Mouse (Mus musculus): ENCODE data around the gene Acbd4.

Gene Acbd4

GRCm38 (mm10) chr11:103141101-103141943 is 39.8 kb downstream of the Acbd4 start:
- DNase-seq (ENCODE audit: extremely low spot score, low spot score) = no peak

GRCm38 (mm10) chr11:103141944-103142255 is 40.4 kb downstream of the Acbd4 start:
- no peak for DNase-seq (ENCODE audit: extremely low spot score, low spot score)

- no peak for DNase-seq (ENCODE audit: extremely low spot score, low spot score)
Measured at GRCm38 (mm10) chr11:103142441-103143182, 41.1 kb downstream of the Acbd4 start.

- DNase-seq (ENCODE audit: extremely low spot score, low spot score) = no peak
Measured at GRCm38 (mm10) chr11:103144309-103145285, 43.1 kb downstream of the Acbd4 start.

- no peak for DNase-seq (ENCODE audit: extremely low spot score, low spot score)
Measured at GRCm38 (mm10) chr11:103146386-103146785, 44.9 kb downstream of the Acbd4 start.

- no peak for DNase-seq (ENCODE audit: extremely low spot score, low spot score)
Measured at GRCm38 (mm10) chr11:103147766-103148165, 46.3 kb downstream of the Acbd4 start.

GRCm38 (mm10) chr11:103149771-103150170 is 48.3 kb downstream of the Acbd4 start:
- DNase-seq (ENCODE audit: extremely low spot score, low spot score) = no peak

- DNase-seq (ENCODE audit: extremely low spot score, low spot score) = peak; percentile 99
Measured at GRCm38 (mm10) chr11:103158621-103159478, 57.4 kb downstream of the Acbd4 start.

- no peak for DNase-seq (ENCODE audit: extremely low spot score, low spot score)
Measured at GRCm38 (mm10) chr11:103160738-103161137, 59.3 kb downstream of the Acbd4 start.

GRCm38 (mm10) chr11:103161449-103161848 is 60.0 kb downstream of the Acbd4 start:
- no peak for DNase-seq (ENCODE audit: extremely low spot score, low spot score)

Data from neural tube, embryonic 10.5 days (tissue).